Mouse (Mus musculus): ENCODE results near the gene Ifi211.
"Not testable (repeated sequence)": the region's sequence is repeated elsewhere in the genome, so short reads cannot be mapped to it uniquely, and the experiment has no call there.

Gene Ifi211

DNA sequence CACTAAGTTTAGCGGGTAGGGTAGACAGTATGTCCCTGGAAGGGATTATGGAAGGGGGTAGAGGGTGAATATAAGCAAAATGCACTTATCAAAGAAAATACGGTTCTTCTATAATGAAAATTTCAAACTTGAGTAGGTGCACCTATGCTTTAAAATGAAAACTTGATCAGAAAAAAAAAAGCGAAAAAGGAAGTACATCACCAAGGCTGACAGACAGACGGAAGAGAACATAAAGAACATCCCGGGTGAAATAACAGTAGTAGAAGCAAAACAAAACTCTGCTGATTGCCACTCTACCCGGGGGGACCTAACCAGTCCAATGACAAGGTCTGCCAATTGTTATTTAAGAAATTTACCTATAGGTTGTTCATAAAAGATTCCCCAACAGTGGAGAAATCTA is 34.6 kb downstream of the Ifi211 start:
- not testable (repeated sequence) for DNase-seq

DNA sequence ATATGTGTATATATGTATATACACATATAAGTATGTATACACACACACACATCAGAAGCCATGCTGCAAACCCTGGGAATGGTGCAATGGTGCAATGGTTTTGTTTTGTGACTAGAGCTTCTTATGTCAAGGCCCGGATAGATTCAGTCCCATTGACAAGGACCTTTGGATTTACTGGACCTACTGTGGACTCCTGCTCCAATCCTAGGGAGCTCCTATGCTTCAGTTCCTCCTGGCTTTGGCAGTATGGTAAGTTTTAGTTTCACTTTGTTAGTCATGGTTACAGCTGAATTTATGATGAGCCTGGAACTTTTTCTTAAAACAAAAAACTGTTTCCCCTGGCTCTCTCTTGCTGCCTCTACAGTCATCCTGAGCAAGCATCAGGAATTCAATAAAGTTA is 35.7 kb downstream of the Ifi211 start:
- not testable (repeated sequence) for DNase-seq

- DNase-seq, result not testable (repeated sequence)
These were observed 44.3 kb downstream of the Ifi211 start for GRCm38 (mm10) chr1:173868586-173868985.

DNA sequence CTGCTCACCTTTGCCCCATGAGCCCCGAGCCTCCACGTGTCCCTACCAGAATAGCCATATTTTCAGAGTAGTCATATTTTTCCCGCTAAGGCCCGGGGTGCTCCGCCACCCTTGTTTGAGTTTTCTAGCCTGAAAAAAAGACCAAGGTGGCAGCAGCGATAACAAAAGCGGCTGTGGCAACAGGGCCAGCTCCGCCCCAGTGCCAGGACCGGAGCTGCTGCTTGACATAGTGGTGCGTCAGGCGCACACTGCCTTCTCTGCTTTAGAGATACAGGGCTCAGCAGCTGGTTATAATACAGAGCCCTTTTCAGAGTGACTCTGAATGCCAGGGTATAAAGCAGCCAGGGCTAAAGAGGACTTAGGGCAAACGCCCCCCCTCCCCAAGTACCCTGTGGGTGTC is 46.3 kb downstream of the Ifi211 start:
- DNase-seq, result no peak

GRCm38 (mm10) chr1:173853711-173854110 is 59.1 kb downstream of the Ifi211 start:
- DNase-seq, result not testable (repeated sequence)

- not testable (repeated sequence) for DNase-seq
These were observed 60.0 kb downstream of the Ifi211 start for GRCm38 (mm10) chr1:173852853-173853252.

Measured in right cerebral cortex, adult 18-20 months (tissue).